Mouse (Mus musculus) skeletal muscle tissue, adult 2 months (tissue): ENCODE measurements around the gene Fras1.
A peak's percentile ranks its signal among the peaks of the same experiment; 100 is the strongest.

Experiments
- DNase-seq: peaks from one replicate; pipeline ENCODE4 v3.0.0-alpha.2; 2012; ENCODE audit warnings: low read depth, low spot score

Gene Fras1

GRCm38 (mm10) chr5:96373567-96373985, at the start of gene Fras1:
Gene Fras1 (plus strand): TSS chr5:96373955.
- no peak for DNase-seq

DNA sequence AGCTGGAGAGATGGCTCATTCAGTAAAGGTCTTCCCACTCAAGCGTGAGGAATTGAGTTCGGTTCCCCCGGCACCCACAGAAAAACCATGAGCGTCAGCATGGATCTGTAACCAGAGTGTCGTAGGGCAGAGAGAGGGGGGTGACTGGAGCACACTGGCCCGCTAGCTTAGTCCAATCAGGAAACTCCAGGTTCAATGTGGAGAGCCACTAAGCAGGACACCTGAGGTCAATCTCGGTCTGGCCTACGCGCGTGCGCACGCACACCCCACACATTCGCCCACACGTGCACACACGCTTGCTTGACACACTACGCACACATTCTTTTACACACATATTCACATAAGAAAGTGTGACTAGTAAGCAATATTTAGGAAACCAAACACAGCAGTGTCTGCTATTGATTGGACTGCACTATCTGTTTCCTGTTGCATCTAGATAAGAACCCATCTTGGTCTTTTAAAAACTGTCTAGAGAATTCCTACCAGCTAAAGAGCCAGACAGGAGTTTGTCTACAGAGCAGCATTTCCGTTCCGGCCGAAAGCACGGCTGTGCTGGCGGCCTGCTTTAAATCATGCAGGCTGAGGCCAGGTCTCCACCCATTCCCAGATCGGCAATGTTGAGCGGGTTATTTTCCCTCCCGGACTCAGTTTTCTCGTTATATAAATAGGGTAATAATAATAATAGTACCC, 42.6 kb upstream of the Fras1 start:
- no peak for DNase-seq

DNA sequence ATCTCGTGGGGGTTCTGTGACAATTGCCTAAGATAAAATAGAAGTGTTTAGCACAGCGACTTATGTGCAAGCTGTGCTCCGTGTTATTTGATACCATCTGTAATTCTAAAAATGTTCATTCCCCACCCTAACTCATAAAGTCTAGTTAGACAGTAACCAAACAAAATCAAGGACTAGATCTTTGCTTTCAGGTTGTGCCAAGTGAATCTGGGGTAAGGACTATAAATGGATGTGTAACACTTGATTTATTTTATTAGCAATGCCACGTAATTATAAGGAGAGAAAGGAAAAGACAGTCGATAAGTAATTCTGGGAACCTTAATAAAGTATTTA, 42.1 kb upstream of the Fras1 start:
- no peak for DNase-seq

DNA sequence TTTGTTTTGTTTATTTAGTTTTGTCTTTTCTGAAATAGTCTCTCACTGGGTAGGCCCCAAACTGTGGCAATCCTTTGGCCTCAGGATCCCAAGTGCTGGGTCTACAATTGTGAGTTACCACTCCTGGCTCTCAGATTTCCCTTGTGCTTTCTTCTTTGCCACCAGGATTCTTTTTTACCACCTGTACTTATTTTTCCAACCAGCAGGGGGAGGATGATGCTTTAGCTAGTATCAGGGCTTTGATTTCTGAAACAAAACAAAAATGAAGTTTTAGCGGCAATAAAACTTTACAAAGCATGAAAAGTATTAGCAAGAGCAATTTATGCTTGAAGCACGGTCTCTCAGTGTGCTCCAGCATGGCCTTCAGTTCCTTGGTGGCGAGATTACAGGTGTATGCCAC, 39.8 kb upstream of the Fras1 start:
- no peak for DNase-seq

DNA sequence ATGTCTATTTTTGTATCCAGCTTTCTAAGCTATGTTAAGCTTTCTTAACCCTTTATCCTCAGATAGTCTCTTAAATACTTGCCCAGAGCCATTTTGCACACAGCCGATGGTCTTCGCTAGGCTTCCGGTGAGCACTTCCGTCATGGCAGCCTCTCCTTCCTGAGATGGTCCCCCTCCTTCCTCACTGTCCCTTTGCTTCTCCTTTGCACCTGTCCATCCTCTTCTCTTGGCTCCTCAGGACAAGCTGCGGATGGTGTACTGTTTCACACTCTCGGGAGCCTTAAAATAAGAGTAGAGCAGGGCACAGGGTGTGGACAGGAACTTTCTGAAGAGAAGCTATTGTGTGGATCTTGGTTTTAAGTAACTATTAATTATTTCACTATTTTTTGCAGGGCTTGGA, 33.2 kb upstream of the Fras1 start:
- DNase-seq = no peak

DNA sequence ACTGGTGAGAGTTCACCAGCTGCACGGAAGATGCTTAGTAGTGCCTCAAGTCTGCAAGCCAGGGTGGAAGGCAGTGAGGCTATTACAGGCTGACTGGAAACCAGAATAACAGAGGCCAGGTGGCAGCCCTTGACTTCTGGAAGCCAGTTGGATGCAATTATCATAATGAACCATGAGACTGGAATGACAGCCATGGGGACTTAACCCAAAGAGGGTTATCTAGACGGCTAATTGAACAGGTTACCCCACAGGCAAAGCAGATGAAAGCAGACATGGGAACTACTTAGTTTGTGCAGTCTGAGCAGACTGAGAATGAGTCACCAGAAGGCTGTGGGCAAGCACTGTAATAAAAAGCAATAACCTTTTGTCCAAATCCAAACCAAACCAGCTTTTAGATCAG, 28.8 kb upstream of the Fras1 start:
- no peak for DNase-seq

DNA sequence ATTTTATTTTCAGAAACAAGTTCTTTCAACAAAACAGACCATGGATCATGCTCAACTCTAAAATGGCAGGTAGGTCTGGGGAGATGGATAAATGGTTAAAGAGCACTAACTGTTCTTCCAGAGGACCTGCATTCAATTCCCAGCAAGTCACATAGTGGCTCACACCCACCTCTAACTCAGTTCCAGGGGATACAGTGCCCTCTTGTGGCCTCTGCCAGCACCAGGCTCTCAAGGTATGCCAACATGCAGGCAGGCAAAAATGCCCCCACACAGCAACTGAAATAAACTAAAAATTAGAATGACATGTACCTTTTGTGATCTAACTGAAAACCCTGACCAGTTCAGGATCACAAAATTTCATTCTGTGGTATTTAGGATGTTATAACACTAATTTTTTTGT, 21.8 kb upstream of the Fras1 start:
- DNase-seq = no peak

DNA sequence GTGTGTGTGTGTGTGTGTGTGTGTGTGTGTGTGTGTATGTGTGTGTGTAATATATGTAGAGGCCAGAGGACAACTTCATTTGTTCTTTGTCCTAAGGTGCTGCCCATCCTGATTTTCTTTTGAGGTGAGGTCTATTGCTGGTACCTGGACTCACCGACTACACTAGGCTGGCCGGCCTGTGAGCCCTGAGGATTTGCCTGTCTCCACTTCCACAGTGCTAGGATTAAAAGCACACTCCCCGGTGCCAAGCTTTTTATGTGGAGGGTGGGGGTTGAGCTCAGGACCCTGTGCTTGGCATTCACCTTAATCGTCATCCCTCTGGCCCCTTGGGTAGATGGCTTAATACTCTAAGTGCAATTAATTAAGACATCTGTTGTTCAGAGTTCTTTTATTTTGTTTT, 9.8 kb upstream of the Fras1 start:
- DNase-seq = no peak

DNA sequence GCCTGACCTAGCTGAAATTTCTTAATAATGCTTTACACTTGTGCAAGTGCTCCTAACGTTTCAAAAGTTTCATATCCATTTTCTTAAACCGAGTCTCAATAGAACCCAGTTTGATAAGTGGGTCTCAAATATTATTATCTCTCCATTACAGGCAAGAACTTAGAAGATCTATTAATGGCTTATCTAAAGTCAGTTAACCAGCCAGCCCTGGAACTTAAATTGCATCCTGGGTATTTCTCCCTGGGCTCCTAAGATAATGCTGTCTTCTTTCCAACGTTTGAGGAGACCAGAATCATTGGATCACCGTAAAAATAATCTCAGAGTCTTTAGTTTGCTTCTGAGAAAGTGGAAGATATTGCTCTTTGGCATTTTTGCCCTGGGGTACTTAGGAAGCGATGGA, 8.2 kb upstream of the Fras1 start:
- DNase-seq = no peak

DNA sequence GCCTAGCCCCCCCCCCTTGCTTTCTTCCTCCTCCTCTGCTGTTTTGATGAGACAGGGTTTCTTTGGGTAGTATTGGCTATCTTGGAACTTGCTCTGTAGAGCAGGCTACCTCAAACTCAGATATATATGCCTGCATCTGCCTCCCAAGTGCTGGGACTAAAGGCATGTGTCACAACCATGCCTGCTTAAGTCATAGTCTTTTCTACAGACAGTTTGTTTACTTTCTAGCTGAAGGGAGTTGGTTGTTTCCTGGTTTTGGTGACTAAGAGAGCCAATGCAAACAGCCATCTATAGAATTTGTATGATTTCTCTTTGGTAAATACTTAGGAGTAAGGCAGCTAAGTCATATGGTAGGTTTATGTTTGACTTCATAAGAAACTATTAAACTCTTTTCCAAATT, 6.5 kb upstream of the Fras1 start:
- no peak for DNase-seq

DNA sequence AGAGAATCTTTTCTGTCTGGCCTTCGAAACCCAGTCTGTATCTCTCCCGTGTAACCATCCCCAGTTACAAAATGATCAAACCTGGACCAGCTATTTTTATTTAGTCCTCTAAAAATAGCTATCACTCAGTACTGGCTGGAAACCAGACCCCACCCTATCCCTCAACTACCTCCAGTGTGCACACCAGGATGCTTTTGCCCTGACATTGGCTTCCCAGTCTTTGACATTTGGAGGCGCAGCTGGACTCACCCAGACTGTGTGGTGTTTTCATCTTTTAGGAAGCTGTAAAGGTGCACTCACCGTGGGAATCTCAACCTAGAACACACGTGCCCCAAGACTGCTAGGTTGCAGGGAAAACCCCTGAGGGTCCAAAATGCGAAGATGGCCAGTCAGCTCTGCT, 649 bp upstream of the Fras1 start:
- DNase-seq = no peak

DNA sequence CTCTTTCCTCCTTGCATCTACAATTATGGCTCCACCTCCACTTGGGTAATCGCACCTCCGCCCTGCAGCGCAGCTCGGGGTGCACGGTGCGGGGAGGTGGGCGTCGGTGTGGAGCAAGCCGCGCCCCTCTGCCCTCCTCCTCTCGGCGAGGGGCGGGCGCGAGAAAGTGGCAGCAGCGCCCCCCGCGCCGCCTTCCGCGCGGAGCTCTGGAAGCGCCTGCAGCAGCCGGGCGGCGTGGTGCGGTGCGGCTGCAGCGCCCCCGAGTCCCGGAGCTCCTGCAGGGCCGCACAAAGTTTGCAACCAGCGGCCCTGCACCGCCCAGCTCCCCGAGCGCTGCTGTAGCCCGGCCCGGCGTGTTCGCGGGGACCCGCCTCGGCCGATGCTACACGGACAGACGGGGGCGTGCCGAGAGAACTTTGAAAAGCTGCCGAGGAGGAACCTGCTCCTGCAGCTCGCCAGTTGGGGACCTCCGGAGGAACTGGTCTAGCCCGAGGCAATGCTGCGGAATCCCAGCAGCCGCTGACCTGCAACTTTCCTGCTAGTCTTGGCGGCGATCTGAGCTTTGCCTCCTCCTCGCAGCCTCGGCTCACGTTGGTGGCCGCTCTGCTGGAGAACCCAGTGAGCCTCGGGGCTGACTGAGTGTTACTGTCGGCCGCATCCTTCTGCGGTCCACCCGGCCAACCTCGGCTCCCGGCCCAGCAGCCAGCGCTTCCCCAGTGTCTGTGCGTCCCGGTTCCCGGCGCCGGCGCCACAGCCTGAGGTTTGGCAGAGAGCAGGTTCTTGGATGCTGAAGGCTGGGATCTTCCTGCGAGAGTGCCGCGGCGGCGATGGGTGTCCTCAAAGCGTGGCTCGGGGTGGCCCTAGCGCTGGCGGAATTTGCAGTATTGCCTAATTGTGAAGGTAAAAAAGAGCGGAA, 489 bp downstream of the Fras1 start:
- DNase-seq = no peak

- DNase-seq = no peak
These were observed 1.7 kb downstream of the Fras1 start for GRCm38 (mm10) chr5:96375391-96375831.

- DNase-seq = no peak
These were observed 2.5 kb downstream of the Fras1 start for GRCm38 (mm10) chr5:96376216-96376615.

- DNase-seq = no peak
These were observed 12.6 kb downstream of the Fras1 start for GRCm38 (mm10) chr5:96386138-96386933.

DNA sequence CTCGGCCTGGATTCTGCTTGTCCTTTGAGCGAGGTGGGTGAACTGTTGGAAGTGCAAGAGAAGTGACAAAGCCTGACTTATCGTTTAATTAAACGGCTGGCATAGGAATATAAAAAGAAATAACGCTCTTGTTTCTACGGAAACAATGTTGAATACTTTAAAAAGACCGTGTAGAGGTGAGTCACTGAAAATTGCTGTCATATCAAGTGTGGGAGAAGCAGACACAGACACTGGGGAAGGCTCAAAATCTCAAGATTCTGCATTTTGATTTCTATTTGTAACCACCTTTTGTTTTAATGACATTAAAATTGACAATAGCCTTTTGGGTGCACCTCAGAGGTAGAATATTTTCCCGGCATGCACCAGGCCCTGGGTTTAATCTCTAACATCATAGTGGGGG, 14.6 kb downstream of the Fras1 start:
- DNase-seq = no peak

GRCm38 (mm10) chr5:96389963-96390623, 16.3 kb downstream of the Fras1 start:
- DNase-seq = peak; percentile 13

DNA sequence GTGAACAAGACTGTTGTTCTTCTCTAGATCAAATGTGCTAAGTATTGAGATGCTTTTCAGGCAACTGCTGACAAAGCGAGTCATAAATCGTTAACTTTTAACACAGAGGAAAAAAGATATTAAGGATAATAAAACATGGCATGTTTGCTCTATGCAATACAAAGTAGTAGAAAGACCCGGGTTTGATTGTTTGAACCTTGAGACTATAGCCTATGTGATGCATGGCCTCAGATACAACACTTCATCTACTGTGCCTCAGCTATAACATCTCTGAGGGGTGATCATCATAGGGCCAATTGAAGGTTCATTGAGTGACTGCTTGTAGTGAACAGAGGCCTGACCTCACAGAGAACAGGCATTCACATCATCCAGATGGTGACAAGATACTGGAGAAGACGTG, 17.3 kb downstream of the Fras1 start:
- DNase-seq = no peak

DNA sequence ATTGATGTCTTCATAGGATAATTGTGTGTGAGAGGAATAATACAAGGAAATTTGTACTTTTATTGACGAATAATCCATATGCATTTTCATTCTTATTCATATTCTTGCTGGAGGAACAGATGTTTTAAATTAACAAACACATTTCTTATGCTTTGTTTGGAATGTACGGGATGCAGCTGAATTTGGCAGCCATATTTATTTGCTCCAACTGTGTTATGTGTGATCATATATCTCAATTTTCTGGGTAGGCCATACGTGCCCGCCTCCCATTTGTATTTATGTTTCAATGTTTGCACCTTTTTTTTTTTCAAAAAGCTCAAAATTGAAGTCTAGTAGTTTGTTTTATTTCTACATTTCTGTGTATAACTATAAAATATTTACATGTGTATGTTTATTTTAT, 21.2 kb downstream of the Fras1 start:
- no peak for DNase-seq

DNA sequence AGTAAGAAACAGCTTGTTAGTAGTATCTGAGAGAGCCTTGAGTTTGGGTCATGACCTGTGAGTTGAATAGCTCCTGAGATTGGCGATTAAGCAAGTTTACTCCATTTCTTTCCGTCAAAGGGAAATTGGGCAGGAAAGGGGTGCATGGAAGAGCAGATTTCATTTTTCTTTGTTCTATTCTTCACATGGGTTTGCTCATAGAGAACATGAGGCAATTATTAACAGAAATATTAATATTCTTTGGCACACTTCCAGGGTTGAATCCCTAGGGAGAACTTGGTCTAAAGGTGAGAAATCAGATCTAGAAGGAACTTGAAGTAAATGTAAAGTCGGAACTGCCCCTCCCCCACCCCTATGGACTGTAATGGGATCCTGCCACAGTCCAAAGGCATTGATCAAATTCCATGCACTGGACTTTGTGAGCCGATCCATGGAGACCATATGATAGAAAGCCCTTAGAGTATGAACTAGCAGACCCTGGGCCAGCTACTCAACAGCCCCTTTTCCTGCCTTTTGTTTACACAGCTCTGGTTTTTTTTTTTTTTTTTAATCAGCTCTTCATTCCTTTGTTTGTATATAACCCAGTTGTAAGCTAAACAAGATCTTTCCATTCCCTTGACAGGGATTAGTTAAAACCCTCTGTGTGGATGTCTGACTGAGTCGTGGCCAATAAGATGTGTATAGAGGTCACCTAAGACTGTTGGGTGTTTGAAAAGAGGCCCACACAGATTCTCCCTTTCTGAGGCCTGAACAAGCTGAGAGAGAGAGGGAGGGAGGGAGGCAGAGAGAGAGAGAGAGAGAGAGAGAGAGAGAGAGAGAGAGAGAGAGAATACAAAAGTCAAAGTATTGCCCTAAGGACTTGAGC, 22.3 kb downstream of the Fras1 start:
- DNase-seq = no peak

DNA sequence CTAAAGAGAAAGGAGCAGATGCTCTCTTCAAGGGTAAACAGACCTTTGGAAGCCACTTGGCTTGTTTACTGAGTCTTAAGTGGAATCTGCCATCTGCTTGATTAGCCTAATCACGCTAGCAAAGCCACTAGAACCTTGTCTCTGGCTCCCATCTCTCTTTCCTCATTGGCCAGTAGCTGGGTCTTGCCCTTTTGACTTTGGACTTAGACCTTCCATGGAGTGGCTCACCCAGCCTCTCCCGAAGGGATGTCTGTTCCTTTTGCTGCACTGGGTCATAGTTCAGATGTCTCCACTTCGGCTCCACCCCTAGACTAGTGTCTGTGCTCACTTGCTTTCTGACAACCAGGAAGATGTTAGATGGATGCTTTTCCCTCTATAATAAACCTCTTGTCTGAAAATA, 28.8 kb downstream of the Fras1 start:
- DNase-seq = no peak
